Mouse (Mus musculus): ENCODE data around the gene Tanc2. TPM values are rescaled to one million over a fixed set of nuclear protein-coding genes. Genes with fewer than 3 reads are reported as not detected.
A peak's percentile ranks its signal among the peaks of the same experiment; 100 is the strongest.

Gene Tanc2
- polyA plus RNA-seq, 1 experiment = 52.1 TPM

GRCm38 (mm10) chr11:105958566-105958965, 368.8 kb downstream of the Tanc2 start:
- TF ChIP-seq CTCF (IDR thresholded peaks at IDR 0.05; ENCODE audit: borderline replicate concordance, extremely low read depth, insufficient read depth, insufficient read length) (no peak), POLR2A (IDR thresholded peaks at IDR 0.05; ENCODE audit: borderline replicate concordance, extremely low read depth, insufficient read depth, insufficient read length, poor library complexity, severe bottlenecking) (no peak)
- DNase-seq (ENCODE audit: low read depth) = no peak

- peak; percentile 53 for DNase-seq (ENCODE audit: low read depth)
- TF ChIP-seq POLR2A (IDR thresholded peaks at IDR 0.05; ENCODE audit: borderline replicate concordance, extremely low read depth, insufficient read depth, insufficient read length, poor library complexity, severe bottlenecking) (no peak), CTCF (IDR thresholded peaks at IDR 0.05; ENCODE audit: borderline replicate concordance, extremely low read depth, insufficient read depth, insufficient read length) (no peak)
Observed at GRCm38 (mm10) chr11:105959355-105959754, 369.6 kb downstream of the Tanc2 start.

GRCm38 (mm10) chr11:105964691-105965090, 374.9 kb downstream of the Tanc2 start:
- TF ChIP-seq POLR2A (IDR thresholded peaks at IDR 0.05; ENCODE audit: borderline replicate concordance, extremely low read depth, insufficient read depth, insufficient read length, poor library complexity, severe bottlenecking) (no peak), CTCF (IDR thresholded peaks at IDR 0.05; ENCODE audit: borderline replicate concordance, extremely low read depth, insufficient read depth, insufficient read length) (peak; percentile 21; the same call in 1 of the 2 replicates)
- no peak for DNase-seq (ENCODE audit: low read depth)

GRCm38 (mm10) chr11:105966288-105966687, 376.5 kb downstream of the Tanc2 start:
- TF ChIP-seq POLR2A (IDR thresholded peaks at IDR 0.05; ENCODE audit: borderline replicate concordance, extremely low read depth, insufficient read depth, insufficient read length, poor library complexity, severe bottlenecking) (no peak), CTCF (IDR thresholded peaks at IDR 0.05; ENCODE audit: borderline replicate concordance, extremely low read depth, insufficient read depth, insufficient read length) (no peak)
- DNase-seq (ENCODE audit: low read depth) = no peak

GRCm38 (mm10) chr11:105967741-105968574, 378.2 kb downstream of the Tanc2 start, which contains the start of gene Ace:
Ace (plus strand) TSS chr11:105967945.
- peak; percentile 47 for DNase-seq (ENCODE audit: low read depth)
- no peak for TF ChIP-seq POLR2A (IDR thresholded peaks at IDR 0.05; ENCODE audit: borderline replicate concordance, extremely low read depth, insufficient read depth, insufficient read length, poor library complexity, severe bottlenecking)
- no peak for TF ChIP-seq CTCF (IDR thresholded peaks at IDR 0.05; ENCODE audit: borderline replicate concordance, extremely low read depth, insufficient read depth, insufficient read length)

GRCm38 (mm10) chr11:105968948-105969347, 379.2 kb downstream of the Tanc2 start:
- TF ChIP-seq CTCF (IDR thresholded peaks at IDR 0.05; ENCODE audit: borderline replicate concordance, extremely low read depth, insufficient read depth, insufficient read length) = no peak
- TF ChIP-seq POLR2A (IDR thresholded peaks at IDR 0.05; ENCODE audit: borderline replicate concordance, extremely low read depth, insufficient read depth, insufficient read length, poor library complexity, severe bottlenecking) = no peak
- DNase-seq (ENCODE audit: low read depth) = no peak

- DNase-seq (ENCODE audit: low read depth) = no peak
- TF ChIP-seq POLR2A (IDR thresholded peaks at IDR 0.05; ENCODE audit: borderline replicate concordance, extremely low read depth, insufficient read depth, insufficient read length, poor library complexity, severe bottlenecking) (no peak), CTCF (IDR thresholded peaks at IDR 0.05; ENCODE audit: borderline replicate concordance, extremely low read depth, insufficient read depth, insufficient read length) (peak; percentile 44; the same call in 1 of the 2 replicates)
Observed at GRCm38 (mm10) chr11:105969516-105969915, 379.7 kb downstream of the Tanc2 start.

- no peak for DNase-seq (ENCODE audit: low read depth)
- TF ChIP-seq POLR2A (IDR thresholded peaks at IDR 0.05; ENCODE audit: borderline replicate concordance, extremely low read depth, insufficient read depth, insufficient read length, poor library complexity, severe bottlenecking) = no peak
- TF ChIP-seq CTCF (IDR thresholded peaks at IDR 0.05; ENCODE audit: borderline replicate concordance, extremely low read depth, insufficient read depth, insufficient read length) = no peak
Observed at GRCm38 (mm10) chr11:105974593-105974992, 384.8 kb downstream of the Tanc2 start.

GRCm38 (mm10) chr11:105975050-105975449, 385.3 kb downstream of the Tanc2 start:
- TF ChIP-seq CTCF (IDR thresholded peaks at IDR 0.05; ENCODE audit: borderline replicate concordance, extremely low read depth, insufficient read depth, insufficient read length) (no peak), POLR2A (IDR thresholded peaks at IDR 0.05; ENCODE audit: borderline replicate concordance, extremely low read depth, insufficient read depth, insufficient read length, poor library complexity, severe bottlenecking) (no peak)

GRCm38 (mm10) chr11:105975636-105976035, 385.9 kb downstream of the Tanc2 start:
- no peak for DNase-seq (ENCODE audit: low read depth)
- TF ChIP-seq POLR2A (IDR thresholded peaks at IDR 0.05; ENCODE audit: borderline replicate concordance, extremely low read depth, insufficient read depth, insufficient read length, poor library complexity, severe bottlenecking) = no peak
- no peak for TF ChIP-seq CTCF (IDR thresholded peaks at IDR 0.05; ENCODE audit: borderline replicate concordance, extremely low read depth, insufficient read depth, insufficient read length)

More at GRCm38 (mm10) chr11:105975050-105975449, 385.3 kb downstream of the Tanc2 start:
- DNase-seq (ENCODE audit: low read depth) = no peak

- no peak for DNase-seq (ENCODE audit: low read depth)
Observed at GRCm38 (mm10) chr11:105978232-105978631, 388.4 kb downstream of the Tanc2 start.

GRCm38 (mm10) chr11:105978634-105979033, 388.8 kb downstream of the Tanc2 start:
- no peak for DNase-seq (ENCODE audit: low read depth)

More at GRCm38 (mm10) chr11:105978232-105978631, 388.4 kb downstream of the Tanc2 start:
- TF ChIP-seq CTCF (IDR thresholded peaks at IDR 0.05; ENCODE audit: borderline replicate concordance, extremely low read depth, insufficient read depth, insufficient read length) = no peak
- no peak for TF ChIP-seq POLR2A (IDR thresholded peaks at IDR 0.05; ENCODE audit: borderline replicate concordance, extremely low read depth, insufficient read depth, insufficient read length, poor library complexity, severe bottlenecking)

More at GRCm38 (mm10) chr11:105978634-105979033, 388.8 kb downstream of the Tanc2 start:
- TF ChIP-seq CTCF (IDR thresholded peaks at IDR 0.05; ENCODE audit: borderline replicate concordance, extremely low read depth, insufficient read depth, insufficient read length) = no peak
- no peak for TF ChIP-seq POLR2A (IDR thresholded peaks at IDR 0.05; ENCODE audit: borderline replicate concordance, extremely low read depth, insufficient read depth, insufficient read length, poor library complexity, severe bottlenecking)

All from brain, embryonic 14.5 days (tissue).